Mouse (Mus musculus): ENCODE measurements around the gene Hmga1. TPM values are rescaled to one million over a fixed set of nuclear protein-coding genes. Genes with fewer than 3 reads are reported as not detected.

Hmga1 gene
- polyA plus RNA-seq, 1 experiment from 2014 or later, result 193 TPM

DNA sequence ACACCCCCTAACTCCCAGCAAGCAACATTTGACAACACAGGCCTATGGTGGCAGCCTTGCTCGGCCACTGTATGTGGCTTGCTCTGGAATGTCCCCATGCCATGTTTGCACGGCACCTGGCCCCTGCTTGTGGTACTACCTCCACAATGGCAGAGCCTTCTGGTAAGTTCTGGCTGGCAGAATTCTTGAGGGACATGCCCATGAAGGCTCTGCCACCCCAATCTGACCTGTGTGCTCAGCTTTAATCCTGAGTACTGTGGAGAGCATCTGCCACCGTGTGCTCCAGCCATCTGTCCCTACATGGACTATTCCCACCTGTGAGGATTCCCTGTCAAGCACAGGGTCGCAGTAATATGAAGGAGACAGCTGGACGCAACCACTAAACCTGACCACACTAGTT, 44.6 kb downstream of the Hmga1 start:
- Histone ChIP-seq H3K4me2 (no peak overlapping the region), H3K4me1 (0 out of 2 replicates have a peak, but pooled peaks cover 8% of the 10 kb centered on the region), H3K27me3 (replicated peaks) (no peaks in the 10 kb centered on the region), H3K27ac (no peak overlapping the region), H3K9me3 (no peaks in the 10 kb centered on the region), H3K4me3 (replicated peaks) (no peak overlapping the region), H3K36me3 (peaks cover 8% of the 10 kb centered on the region), H3K9ac (no peak overlapping the region)
- WGBS, result 74% methylated on average over 5 of the region's 5 CpGs
- no peak for ATAC-seq (ENCODE audit: insufficient read depth, low FRiP score, low read depth)

DNA sequence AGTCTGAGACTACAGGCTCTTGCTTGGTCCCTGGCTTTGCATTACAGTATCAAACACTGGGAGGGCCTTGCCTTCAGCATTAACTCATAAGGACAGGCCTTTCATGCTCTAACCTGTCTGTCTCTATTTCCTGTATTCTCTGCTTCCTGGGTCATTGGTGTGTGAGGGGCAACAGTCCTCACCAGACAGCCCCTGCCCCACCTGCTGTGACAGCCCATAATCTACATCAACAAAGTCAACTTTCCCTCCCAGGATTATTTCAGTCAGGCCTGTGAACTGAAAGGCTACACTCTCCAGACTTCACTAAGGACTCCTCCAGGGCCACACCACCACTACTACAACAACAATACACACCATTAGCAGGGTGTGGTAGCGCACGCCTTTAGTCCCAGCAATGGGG, 46.7 kb downstream of the Hmga1 start:
- WGBS, result 75% methylated on average over 2 of the region's 2 CpGs
- ATAC-seq (ENCODE audit: insufficient read depth, low FRiP score, low read depth), result no peak
- no peak overlapping the region for H3K4me2 ChIP-seq
- H3K27ac ChIP-seq, result no peak overlapping the region
- H3K36me3 ChIP-seq, result no peaks in the 10 kb centered on the region
- no peaks in the 10 kb centered on the region for H3K9me3 ChIP-seq
- H3K27me3 ChIP-seq (replicated peaks), result no peaks in the 10 kb centered on the region
- H3K9ac ChIP-seq, result no peak overlapping the region
- H3K4me1 ChIP-seq, result 0 out of 2 replicates have a peak, but pooled peaks cover 8% of the 10 kb centered on the region
- no peak overlapping the region for H3K4me3 ChIP-seq (replicated peaks)

DNA sequence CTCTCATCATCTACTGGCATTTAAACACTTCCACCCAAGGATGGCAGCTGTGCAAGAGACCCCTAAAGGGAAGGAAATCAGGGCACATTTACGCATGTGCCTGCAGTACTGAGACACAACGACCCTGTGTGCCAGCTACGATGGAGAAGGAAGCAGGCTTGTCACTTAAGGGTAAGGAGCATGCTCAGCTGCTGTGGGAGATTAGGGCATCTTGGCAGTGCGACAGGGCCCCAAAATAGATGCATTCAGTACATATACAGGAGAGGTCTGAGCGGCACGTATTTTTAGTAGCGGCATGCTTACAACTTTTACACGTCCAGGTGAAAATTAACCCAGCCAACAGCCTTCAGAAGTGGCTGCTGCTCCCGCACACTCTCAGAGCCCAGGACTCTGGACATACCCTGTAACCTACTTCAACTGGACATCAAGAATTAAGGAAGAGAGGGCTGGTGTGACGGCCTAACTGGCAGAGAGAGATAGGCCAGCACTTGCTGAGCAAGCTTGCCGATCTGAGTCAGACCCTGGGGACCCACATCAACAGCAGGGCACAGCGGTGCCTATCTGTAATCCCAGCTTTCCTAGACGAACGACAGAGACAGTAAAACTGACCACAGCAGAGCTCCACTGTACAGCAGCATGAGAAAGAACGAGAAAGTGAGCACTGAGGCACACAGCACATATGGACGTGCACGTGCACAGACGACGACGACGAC, 47.4 kb downstream of the Hmga1 start:
- no peak overlapping the region for H3K9ac ChIP-seq
- 76% methylated on average over 21 of the region's 21 CpGs for WGBS
- H3K36me3 ChIP-seq, result no peaks in the 10 kb centered on the region; the same call in 1 of the 2 replicates
- ATAC-seq (ENCODE audit: insufficient read depth, low FRiP score, low read depth), result no peak
- H3K27me3 ChIP-seq (replicated peaks), result no peaks in the 10 kb centered on the region
- 0 out of 2 replicates have a peak, but pooled peaks cover 8% of the 10 kb centered on the region for H3K4me1 ChIP-seq
- H3K9me3 ChIP-seq, result no peaks in the 10 kb centered on the region
- no peak overlapping the region for H3K4me2 ChIP-seq
- no peak overlapping the region for H3K27ac ChIP-seq
- no peak overlapping the region for H3K4me3 ChIP-seq (replicated peaks)

DNA sequence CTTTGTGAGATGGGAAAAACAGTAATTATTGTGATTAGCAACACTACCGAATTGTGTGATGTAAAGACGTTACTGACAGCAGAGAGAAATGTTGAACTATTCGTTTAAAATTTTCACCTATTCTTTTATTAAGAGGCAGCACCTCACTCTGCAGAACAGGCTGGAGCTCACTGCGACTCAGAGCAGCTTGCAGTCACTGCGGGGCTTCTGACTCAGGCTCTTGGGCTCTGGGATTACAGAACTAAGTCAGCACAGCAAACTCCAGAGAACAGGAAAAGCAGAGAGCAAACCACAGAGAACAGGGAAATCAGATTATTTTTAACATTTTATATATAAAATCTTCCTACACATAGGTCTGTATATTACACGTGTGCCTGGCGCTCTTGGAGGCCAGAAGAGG, 53.3 kb downstream of the Hmga1 start:
- H3K27me3 ChIP-seq (replicated peaks), result no peaks in the 10 kb centered on the region
- no peaks in the 10 kb centered on the region for H3K9me3 ChIP-seq
- no peak overlapping the region for H3K4me3 ChIP-seq (replicated peaks)
- WGBS, result 88% methylated on average over 7 of the region's 7 CpGs
- no peak overlapping the region for H3K9ac ChIP-seq
- H3K4me2 ChIP-seq, result no peak overlapping the region
- peaks cover 10% of the 10 kb centered on the region for H3K4me1 ChIP-seq
- no peaks in the 10 kb centered on the region; the same call in 1 of the 2 replicates for H3K36me3 ChIP-seq
- no peak overlapping the region for H3K27ac ChIP-seq
- ATAC-seq (ENCODE audit: insufficient read depth, low FRiP score, low read depth), result no peak

DNA sequence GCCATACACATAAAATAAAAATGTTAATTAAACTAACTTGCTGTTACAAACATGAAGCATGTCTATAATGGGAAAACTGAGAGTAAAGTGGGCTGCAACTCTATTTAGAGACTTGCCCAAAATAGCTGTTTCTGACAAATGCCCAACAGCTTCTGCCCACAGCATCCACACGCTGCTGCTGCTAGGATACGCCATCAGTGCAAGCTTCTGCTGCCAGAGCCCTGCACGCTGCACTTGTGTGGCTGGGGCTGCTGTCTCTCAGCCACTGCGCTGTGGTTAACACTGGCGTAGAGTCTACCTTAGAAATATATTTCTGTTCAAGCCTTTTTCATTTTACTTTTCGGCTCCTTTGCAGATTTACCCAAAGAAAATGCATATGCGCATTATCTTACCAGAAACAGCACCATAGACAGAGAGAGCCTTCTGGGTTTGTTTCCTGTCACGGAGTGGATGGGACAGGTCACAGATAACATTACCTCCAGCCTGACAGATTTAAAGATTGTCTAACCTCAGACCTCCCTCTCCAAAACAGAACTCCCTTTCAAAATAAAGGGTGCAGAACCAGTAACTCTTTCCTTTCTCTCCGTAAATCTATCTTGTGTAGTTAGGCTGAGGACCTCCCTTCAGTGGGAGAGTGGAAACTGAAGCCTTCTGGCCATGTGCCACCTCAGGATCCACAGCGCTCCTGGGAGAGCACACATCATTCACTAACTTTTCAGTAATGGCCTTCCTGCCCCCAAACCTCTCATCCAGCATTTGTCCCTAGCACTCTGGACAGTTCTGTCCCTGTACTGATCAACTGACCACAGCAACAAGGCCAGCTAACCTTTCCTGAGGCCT, 54.6 kb downstream of the Hmga1 start:
- Histone ChIP-seq H3K9me3 (no peaks in the 10 kb centered on the region), H3K27ac (no peak overlapping the region), H3K36me3 (no peaks in the 10 kb centered on the region; the same call in 1 of the 2 replicates), H3K27me3 (replicated peaks) (no peaks in the 10 kb centered on the region), H3K9ac (no peak overlapping the region), H3K4me3 (replicated peaks) (no peak overlapping the region), H3K4me2 (no peak overlapping the region), H3K4me1 (peaks cover 10% of the 10 kb centered on the region)
- no peak for ATAC-seq (ENCODE audit: insufficient read depth, low FRiP score, low read depth)
- WGBS, result 70% methylated on average over 10 of the region's 10 CpGs

DNA sequence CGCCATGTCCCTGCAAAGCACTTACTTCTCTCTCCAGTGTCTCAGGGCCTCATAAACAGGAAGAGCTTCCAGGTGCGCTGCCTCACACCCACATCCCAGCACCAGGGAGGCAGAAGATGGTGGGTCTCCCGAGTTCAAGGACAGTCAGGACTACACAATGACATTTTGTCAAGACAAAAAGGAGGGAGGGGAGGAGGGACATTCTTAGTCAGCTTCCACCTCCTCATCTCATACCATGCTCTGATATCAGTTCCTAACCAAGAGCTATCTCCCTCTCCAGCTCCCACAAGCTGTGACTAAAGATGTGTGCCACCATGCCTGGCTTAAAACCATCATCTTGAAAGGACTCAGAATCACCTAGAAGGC, 55.2 kb downstream of the Hmga1 start:
- Histone ChIP-seq H3K27me3 (replicated peaks) (no peaks in the 10 kb centered on the region), H3K27ac (no peak overlapping the region), H3K36me3 (no peaks in the 10 kb centered on the region; the same call in 1 of the 2 replicates), H3K4me3 (replicated peaks) (no peak overlapping the region), H3K4me1 (peaks cover 10% of the 10 kb centered on the region), H3K4me2 (no peak overlapping the region), H3K9ac (no peak overlapping the region), H3K9me3 (no peaks in the 10 kb centered on the region)
- 49% methylated on average over 3 of the region's 3 CpGs for WGBS
- no peak for ATAC-seq (ENCODE audit: insufficient read depth, low FRiP score, low read depth)

DNA sequence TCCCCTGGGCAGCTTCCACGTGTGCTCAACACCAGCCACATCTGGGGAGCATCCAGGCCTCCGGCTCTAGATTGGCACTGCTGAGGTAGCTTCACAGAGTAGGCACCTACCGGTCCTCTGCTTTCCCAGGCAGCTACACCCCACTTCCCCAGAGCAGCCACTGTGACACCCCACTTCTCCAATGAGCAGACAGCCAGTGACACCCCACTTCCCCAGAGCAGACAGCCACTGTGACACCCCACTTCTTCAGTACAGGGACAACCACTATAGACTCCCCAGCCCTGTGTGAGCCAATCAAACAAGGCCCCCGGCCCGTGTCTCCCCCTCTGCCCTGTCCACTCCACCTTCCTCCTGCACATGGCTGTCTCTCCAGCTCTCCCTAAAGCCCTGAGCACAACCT, 55.7 kb downstream of the Hmga1 start:
- no peak overlapping the region for H3K4me2 ChIP-seq
- H3K36me3 ChIP-seq, result no peaks in the 10 kb centered on the region; the same call in 1 of the 2 replicates
- no peak overlapping the region for H3K9ac ChIP-seq
- H3K4me1 ChIP-seq, result peaks cover 10% of the 10 kb centered on the region
- ATAC-seq (ENCODE audit: insufficient read depth, low FRiP score, low read depth), result no peak
- H3K4me3 ChIP-seq (replicated peaks), result no peak overlapping the region
- WGBS, result 80% methylated on average over 5 of the region's 5 CpGs
- H3K27ac ChIP-seq, result no peak overlapping the region
- H3K27me3 ChIP-seq (replicated peaks), result no peaks in the 10 kb centered on the region
- H3K9me3 ChIP-seq, result no peaks in the 10 kb centered on the region

DNA sequence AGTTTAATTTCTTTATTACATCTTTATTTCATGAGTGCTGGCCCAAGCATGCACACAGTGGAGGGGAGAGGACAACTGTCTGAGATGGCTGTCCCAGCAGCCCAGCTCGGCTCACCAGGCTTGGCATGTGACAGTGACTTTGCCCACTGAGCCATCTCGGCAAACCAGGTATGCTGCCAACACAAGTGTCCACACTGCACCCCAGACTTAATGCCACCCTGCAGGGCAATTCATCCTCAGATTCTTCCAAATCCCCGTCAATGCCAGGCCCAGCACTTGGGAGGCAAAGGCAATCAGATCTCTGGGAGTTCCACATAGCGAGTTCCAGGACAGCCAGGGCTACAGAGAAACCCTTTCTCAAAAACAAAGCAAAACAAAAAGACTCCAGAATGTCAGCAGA, 56.7 kb downstream of the Hmga1 start:
- 81% methylated on average over 4 of the region's 4 CpGs for WGBS
- no peaks in the 10 kb centered on the region for H3K9me3 ChIP-seq
- ATAC-seq (ENCODE audit: insufficient read depth, low FRiP score, low read depth), result no peak
- H3K9ac ChIP-seq, result no peak overlapping the region
- H3K36me3 ChIP-seq, result peaks cover 4% of the 10 kb centered on the region
- peaks cover 10% of the 10 kb centered on the region for H3K4me1 ChIP-seq
- no peak overlapping the region for H3K4me2 ChIP-seq
- H3K27ac ChIP-seq, result no peak overlapping the region
- no peaks in the 10 kb centered on the region for H3K27me3 ChIP-seq (replicated peaks)
- no peak overlapping the region for H3K4me3 ChIP-seq (replicated peaks)

Other genes with a start within 250 kb of the Hmga1 start
- 0.15 and 0.35 TPM in 2 replicates for gene Grm4, start 35.1 kb upstream of the Hmga1 start, polyA plus RNA-seq (2015; fragmentation: Nextera tagmentation; extraction: Ambion mirVana)
- gene AI413582, start 9.3 kb downstream of the Hmga1 start, polyA plus RNA-seq (2015; fragmentation: Nextera tagmentation; extraction: Ambion mirVana), result 23.6 and 33.1 TPM in 2 replicates
- 78.6 and 79.3 TPM in 2 replicates for gene Nudt3, start 67.0 kb downstream of the Hmga1 start, polyA plus RNA-seq (2015; fragmentation: Nextera tagmentation; extraction: Ambion mirVana)
- gene RPS10-NUDT3, start 78.7 kb downstream of the Hmga1 start, polyA plus RNA-seq (2015; fragmentation: Nextera tagmentation; extraction: Ambion mirVana), result not detected in 2 replicates
- gene Rps10, start 80.2 kb downstream of the Hmga1 start, polyA plus RNA-seq (2015; fragmentation: Nextera tagmentation; extraction: Ambion mirVana), result 933 and 955 TPM in 2 replicates
- gene Pacsin1, start 99.0 kb downstream of the Hmga1 start, polyA plus RNA-seq (2015; fragmentation: Nextera tagmentation; extraction: Ambion mirVana), result 1.9 TPM in 2 replicates
- 18.9 and 22.8 TPM in 2 replicates for gene Spdef, start 172.5 kb downstream of the Hmga1 start, polyA plus RNA-seq (2015; fragmentation: Nextera tagmentation; extraction: Ambion mirVana)